Mouse (Mus musculus): ENCODE measurements at regions not wholly inside any gene's neighbourhood (a gene's known extent, or its start where the extent isn't known, plus 50 kb on each side); places are given as distances from the start of the nearest gene placed in this dataset.

GRCm38 (mm10) chr1:183865586-183865985, 147.5 kb upstream of the Dusp10 start:
- DNase-seq, result no peak

DNA sequence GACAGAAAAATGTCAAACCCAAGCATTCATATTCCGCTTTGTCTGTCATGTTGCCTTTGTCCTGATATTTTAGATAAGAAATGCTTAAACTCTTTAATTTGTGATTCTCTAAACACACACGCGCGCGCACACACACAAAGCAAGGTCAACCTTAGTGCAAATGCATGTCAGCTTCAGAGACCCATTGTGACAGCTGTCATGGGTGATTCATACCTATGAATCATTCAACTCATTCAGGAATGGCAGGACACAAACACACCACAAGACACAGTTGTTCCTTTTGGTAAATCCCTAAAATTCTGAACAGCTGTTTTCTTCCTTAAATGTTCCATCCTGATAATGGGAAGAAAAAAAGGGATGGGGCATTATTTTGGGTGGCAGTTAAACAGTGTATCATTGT, 144.1 kb upstream of the Dusp10 start:
- DNase-seq, result no peak

- no peak for DNase-seq
These were observed 117.2 kb upstream of the Dusp10 start for GRCm38 (mm10) chr1:183895936-183896335.

DNA sequence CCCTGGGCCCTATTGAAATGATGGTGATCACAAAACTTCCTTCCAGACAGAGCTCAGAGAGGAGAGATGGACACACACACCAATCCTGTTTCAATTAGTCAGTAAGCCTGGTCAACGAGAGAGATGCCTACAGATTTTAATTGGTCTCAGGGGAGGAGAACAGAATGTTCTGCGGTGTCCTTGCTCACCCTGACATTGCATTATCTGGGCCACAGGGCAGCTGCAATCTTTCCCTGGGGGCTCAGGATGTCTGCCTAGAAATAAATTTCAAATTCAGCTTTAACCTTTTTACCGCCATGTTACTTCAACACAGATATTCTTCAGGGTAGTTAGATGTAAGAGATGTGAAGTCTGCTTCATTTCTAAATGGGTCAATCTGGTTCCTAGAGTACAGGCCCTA, 115.0 kb upstream of the Dusp10 start:
- DNase-seq, result no peak

- DNase-seq, result no peak
These were observed 108.5 kb upstream of the Dusp10 start for GRCm38 (mm10) chr1:183904564-183904963.

- peak; percentile 92 for DNase-seq
These were observed 107.6 kb upstream of the Dusp10 start for GRCm38 (mm10) chr1:183905345-183906142.

DNA sequence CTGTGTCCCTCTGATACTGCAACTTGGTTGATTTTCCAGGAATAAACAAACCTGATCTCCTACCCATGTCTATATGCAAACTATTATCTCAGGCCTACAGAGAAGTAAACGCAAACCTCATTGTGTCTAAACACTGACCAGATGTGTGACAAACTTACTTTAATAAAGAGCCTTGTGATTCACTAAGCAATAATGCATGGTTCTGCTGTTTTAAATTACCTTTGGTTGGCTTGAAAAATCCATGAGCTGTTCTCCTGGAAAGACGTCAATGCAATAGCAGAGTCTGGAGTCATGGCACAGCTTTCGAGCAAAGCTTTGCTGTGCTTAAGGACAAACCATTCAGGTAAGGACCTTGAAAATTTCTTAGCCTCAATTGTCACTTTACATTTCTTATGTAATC, 95.4 kb upstream of the Dusp10 start:
- no peak for DNase-seq

- no peak for DNase-seq
These were observed 91.8 kb upstream of the Dusp10 start for GRCm38 (mm10) chr1:183921262-183921661.

DNA sequence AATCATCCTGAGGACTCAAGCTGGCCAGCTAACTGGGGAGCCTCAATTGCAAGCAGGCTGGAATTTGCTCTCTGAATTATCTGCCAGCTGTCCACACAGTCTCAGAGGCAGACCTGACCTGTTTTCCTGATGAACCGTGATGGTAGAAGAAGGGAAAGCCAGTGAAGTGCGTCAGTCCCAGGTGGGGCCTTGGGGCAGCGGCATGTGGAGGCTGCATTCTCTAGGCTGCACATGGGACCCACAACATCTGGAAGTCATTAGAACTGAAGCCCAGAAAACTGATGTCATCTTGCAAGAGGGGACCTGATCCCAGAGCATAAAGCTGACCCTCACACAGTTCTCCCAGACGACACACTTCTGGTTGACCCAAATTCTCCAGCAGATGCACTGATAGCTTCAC, 84.6 kb upstream of the Dusp10 start:
- DNase-seq, result no peak

GRCm38 (mm10) chr1:183930363-183930982, 82.6 kb upstream of the Dusp10 start:
- DNase-seq, result no peak

- DNase-seq, result no peak
These were observed 82.0 kb upstream of the Dusp10 start for GRCm38 (mm10) chr1:183931141-183931540.

GRCm38 (mm10) chr1:183933845-183934244, 79.3 kb upstream of the Dusp10 start:
- DNase-seq, result no peak

GRCm38 (mm10) chr1:183937166-183937565, 75.9 kb upstream of the Dusp10 start:
- DNase-seq, result no peak

GRCm38 (mm10) chr1:183938361-183938760, 74.7 kb upstream of the Dusp10 start:
- no peak for DNase-seq

GRCm38 (mm10) chr1:183940706-183941105, 72.4 kb upstream of the Dusp10 start:
- DNase-seq, result no peak

DNA sequence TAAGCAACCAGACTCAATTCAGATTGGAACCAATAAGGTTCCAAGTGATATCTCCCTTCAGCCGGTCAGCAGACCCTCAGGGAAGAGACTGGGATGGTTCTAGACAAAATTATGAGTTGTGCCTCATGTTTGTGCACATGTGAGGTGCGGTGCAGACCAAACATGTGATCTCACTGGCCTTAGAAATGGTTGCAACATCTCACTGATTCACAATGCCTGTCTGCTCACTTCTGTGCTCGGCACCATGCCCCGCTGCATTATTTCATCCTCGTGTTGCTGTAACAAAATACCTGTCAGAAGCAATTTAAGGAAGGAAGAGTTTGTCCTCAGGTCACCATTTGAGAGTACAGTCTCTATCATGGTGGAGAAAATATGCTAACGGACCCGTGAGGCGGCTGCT, 66.9 kb upstream of the Dusp10 start:
- peak; percentile 9 for DNase-seq

- DNase-seq, result no peak
These were observed 66.0 kb upstream of the Dusp10 start for GRCm38 (mm10) chr1:183947066-183947465.

- DNase-seq, result no peak
These were observed 63.9 kb upstream of the Dusp10 start for GRCm38 (mm10) chr1:183949205-183949604.

DNA sequence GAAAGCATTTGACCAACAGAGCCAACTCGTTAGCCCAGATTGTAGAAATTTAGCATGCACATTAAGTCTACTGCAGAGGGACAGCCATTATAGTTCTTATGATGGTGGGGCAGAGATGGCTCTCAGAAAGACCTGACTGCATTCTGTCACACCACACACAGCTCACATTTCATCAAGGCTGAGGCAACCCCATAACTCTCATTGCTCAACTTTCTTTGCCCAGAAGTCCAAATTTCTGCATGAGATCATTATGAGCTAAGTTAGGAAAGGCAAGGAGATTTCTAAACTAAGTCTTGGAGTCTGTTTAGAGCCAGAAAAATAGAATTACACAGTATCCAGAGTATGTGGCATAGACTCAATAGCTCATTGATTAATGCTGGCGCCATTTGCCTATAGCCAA, 59.0 kb upstream of the Dusp10 start:
- DNase-seq, result peak; percentile 11

DNA sequence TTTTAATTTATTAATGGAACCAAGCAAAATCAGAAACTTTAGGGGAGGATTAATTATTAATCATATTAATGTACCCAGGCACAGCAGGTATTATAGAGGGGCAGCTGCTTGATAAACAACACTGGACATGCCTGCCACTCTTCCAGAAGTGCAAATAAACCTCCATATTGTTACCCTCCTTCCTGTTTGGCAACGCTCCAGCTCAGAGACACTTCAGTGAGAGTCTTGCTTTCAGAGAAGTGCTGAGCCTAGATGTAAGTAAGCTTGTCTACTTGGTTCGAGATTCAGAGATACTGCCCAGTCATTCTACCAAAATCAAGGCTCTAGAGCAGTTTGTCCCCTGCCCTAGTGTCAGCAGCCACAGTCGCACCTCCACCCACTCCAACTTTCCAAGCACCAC, 56.7 kb upstream of the Dusp10 start:
- DNase-seq, result no peak

- no peak for DNase-seq
These were observed 51.7 kb upstream of the Dusp10 start for GRCm38 (mm10) chr1:183961383-183961782.

DNA sequence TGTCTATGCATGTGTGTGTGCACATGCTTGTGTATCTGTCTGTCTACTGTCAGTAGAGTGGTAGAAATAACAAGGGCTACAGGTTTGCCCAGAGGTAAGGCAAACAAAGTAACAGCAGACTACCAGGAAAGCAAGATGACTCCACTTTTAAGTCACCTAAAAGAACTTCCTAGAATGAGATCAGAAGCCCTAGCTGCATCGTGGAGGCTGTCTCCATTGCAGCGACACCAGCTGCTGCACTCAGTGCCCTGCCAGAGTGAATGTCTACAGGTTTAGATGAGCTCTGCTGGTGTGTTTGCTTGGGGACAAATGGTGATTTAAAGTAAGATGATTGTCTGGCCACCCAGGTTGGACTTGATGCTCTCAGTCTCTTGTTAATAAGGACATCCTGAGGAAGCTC, 50.6 kb upstream of the Dusp10 start:
- no peak for DNase-seq

- no peak for DNase-seq
These were observed 49.8 kb upstream of the Dusp10 start for GRCm38 (mm10) chr1:183963286-183963685.
